Mouse (Mus musculus) brain, embryonic 18.5 days (tissue): ENCODE results near the gene 4930512M02Rik.
"Not testable (repeated sequence)": the region's sequence is repeated elsewhere in the genome, so short reads cannot be mapped to it uniquely, and the experiment has no call there.

Experiments used
- DNase-seq: peaks from one replicate; pipeline ENCODE4 v3.0.0-alpha.2; 2012; ENCODE audit warnings: low read depth, low spot score

The 4930512M02Rik gene

GRCm38 (mm10) chr11:11627735-11628134 is at the start of gene 4930512M02Rik:
Gene 4930512M02Rik, minus strand, starts transcription at chr11:11627835.
- DNase-seq: not testable (repeated sequence)

GRCm38 (mm10) chr11:11677165-11677564 is 49.5 kb upstream of the 4930512M02Rik start:
- no peak for DNase-seq

- no peak for DNase-seq
These were observed 48.6 kb upstream of the 4930512M02Rik start for GRCm38 (mm10) chr11:11676068-11676741.

GRCm38 (mm10) chr11:11675063-11675462 is 47.4 kb upstream of the 4930512M02Rik start:
- no peak for DNase-seq

- no peak for DNase-seq
These were observed 45.3 kb upstream of the 4930512M02Rik start for GRCm38 (mm10) chr11:11672974-11673373.

- DNase-seq: no peak
These were observed 40.3 kb upstream of the 4930512M02Rik start for GRCm38 (mm10) chr11:11667922-11668290.

- DNase-seq: no peak
These were observed 39.8 kb upstream of the 4930512M02Rik start for GRCm38 (mm10) chr11:11667254-11667921.

- no peak for DNase-seq
These were observed 33.0 kb upstream of the 4930512M02Rik start for GRCm38 (mm10) chr11:11660651-11661050.

GRCm38 (mm10) chr11:11658834-11659233 is 31.2 kb upstream of the 4930512M02Rik start:
- DNase-seq: no peak

GRCm38 (mm10) chr11:11657634-11658033 is 30.0 kb upstream of the 4930512M02Rik start:
- DNase-seq: no peak

- no peak for DNase-seq
These were observed 29.4 kb upstream of the 4930512M02Rik start for GRCm38 (mm10) chr11:11656995-11657530.

GRCm38 (mm10) chr11:11656388-11656787 is 28.8 kb upstream of the 4930512M02Rik start:
- DNase-seq: no peak

- DNase-seq: no peak
These were observed 16.7 kb upstream of the 4930512M02Rik start for GRCm38 (mm10) chr11:11644303-11644702.

GRCm38 (mm10) chr11:11624073-11624705 is 3.4 kb downstream of the 4930512M02Rik start:
- DNase-seq: no peak

GRCm38 (mm10) chr11:11609243-11609642 is 18.4 kb downstream of the 4930512M02Rik start:
- no peak for DNase-seq

- DNase-seq: no peak
These were observed 40.3 kb downstream of the 4930512M02Rik start for GRCm38 (mm10) chr11:11587327-11587726.

- DNase-seq: no peak
These were observed 41.2 kb downstream of the 4930512M02Rik start for GRCm38 (mm10) chr11:11586423-11586822.

GRCm38 (mm10) chr11:11573691-11574090 is 53.9 kb downstream of the 4930512M02Rik start:
- no peak for DNase-seq

- no peak for DNase-seq
These were observed 56.9 kb downstream of the 4930512M02Rik start for GRCm38 (mm10) chr11:11570747-11571146.

- DNase-seq: no peak
These were observed 58.0 kb downstream of the 4930512M02Rik start for GRCm38 (mm10) chr11:11569466-11570132.

GRCm38 (mm10) chr11:11568033-11568432 is 59.6 kb downstream of the 4930512M02Rik start:
- no peak for DNase-seq
